Mouse (Mus musculus): ENCODE data around the gene 3110082J24Rik.

GRCm38 (mm10) chr5:30092701-30093100 is 13.2 kb downstream of the 3110082J24Rik start:
- TF ChIP-seq CTCF (IDR thresholded peaks at IDR 0.05; ENCODE audit: low read depth) (no peak), EP300 (optimal IDR thresholded peaks at IDR 0.05) (no peak)

Data from stomach, postnatal 0 days (tissue).